Mouse (Mus musculus) naive thymus-derived CD4-positive, alpha-beta T cell, adult 5 months (primary cell): ENCODE measurements around the gene Ranbp9. TPM values are rescaled to one million over a fixed set of nuclear protein-coding genes. Genes with fewer than 3 reads are reported as not detected.

Experiments
- polyA plus RNA-seq: library from polyadenylated mRNA; unstranded; fragments of 100-300 nt; shearing (Covaris generic); gene quantifications from one replicate; pipeline ENCODE4 v1.2.1, GENCODE M21; 2017

Gene Ranbp9
- 185 TPM for polyA plus RNA-seq

GRCm38 (mm10) chr13:43480957-43481858 lies at the start of gene Ranbp9:
Ranbp9 (minus strand) TSS chr13:43481282.

DNA sequence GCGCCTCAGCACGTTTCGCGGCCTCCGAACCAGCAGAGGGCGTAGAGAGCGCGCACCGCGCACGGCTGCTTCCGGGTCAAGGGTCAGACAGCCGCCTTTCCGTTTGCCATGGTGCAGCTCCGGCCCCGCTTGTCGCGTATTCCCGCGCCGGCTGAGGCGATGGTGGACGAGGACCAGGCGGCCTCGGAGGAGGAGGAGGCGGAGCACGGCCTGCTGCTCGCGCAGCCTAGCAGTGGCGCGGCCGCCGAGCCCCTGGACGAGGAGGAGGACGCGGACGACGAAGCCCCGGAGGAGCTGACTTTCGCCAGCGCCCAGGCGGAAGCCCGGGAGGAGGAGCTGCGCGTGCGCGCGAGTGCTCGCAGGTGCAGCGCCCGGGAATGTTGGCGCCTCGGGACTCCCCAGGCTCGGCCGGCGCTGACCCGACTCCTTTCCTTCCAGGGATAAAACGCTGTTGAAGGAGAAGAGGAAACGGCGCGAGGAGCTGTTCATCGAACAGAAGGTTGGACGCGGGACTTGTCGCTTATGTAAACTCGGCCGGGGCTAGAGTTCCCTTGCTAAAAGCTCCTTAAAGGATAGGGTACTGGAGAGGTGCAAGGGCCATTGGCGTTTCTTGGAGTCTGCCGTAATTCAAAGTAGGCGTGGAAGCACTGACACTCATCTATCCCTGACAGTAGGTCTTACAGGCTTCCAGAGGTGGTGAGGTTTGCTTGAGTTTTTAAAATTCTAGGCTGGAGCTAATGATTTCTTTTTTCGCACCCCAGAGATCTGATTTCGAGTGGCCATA lies 82.6 kb downstream of the Ranbp9 start, which contains the start of gene Nol7:
Gene Nol7, plus strand, starts transcription at position 94 of the 784 bp plus-strand sequence.

GRCm38 (mm10) chr13:43364985-43365824 lies 115.9 kb downstream of the Ranbp9 start, which contains the start of gene Sirt5:
Sirt5 (plus strand) TSS chr13:43365496.

Other genes with a start within 250 kb of the Ranbp9 start
- 4.9 TPM for gene Gfod1, start 177.1 kb downstream of the Ranbp9 start, polyA plus RNA-seq
- 9.1 TPM for gene Sirt5, start 115.8 kb downstream of the Ranbp9 start, polyA plus RNA-seq
- 179 TPM for gene Nol7, start 82.9 kb downstream of the Ranbp9 start, polyA plus RNA-seq
- 36.5 TPM for gene Mcur1, start 78.9 kb upstream of the Ranbp9 start, polyA plus RNA-seq
- gene Rnf182, start 134.4 kb upstream of the Ranbp9 start, polyA plus RNA-seq, result not detected